Mouse (Mus musculus) urinary bladder, postnatal 14 days (tissue): ENCODE results near the gene Actn1.
A peak's percentile ranks its signal among the peaks of the same experiment; 100 is the strongest.
"Not testable (repeated sequence)": the region's sequence is repeated elsewhere in the genome, so short reads cannot be mapped to it uniquely, and the experiment has no call there.

Source experiments
- DNase-seq: peaks from one replicate; pipeline ENCODE4 v3.0.0; 2021; ENCODE audit warnings: low spot score

The Actn1 gene

GRCm38 (mm10) chr12:80260056-80260743, at the start of gene Actn1:
Gene Actn1 (minus strand): TSS chr12:80260371.
- peak; percentile 88 for DNase-seq

- no peak for DNase-seq
These were observed 47.4 kb upstream of the Actn1 start for GRCm38 (mm10) chr12:80307556-80307955.

- no peak for DNase-seq
These were observed 44.3 kb upstream of the Actn1 start for GRCm38 (mm10) chr12:80304518-80304917.

- DNase-seq, result no peak
These were observed 40.8 kb upstream of the Actn1 start for GRCm38 (mm10) chr12:80300833-80301456.

GRCm38 (mm10) chr12:80298714-80299113, 38.5 kb upstream of the Actn1 start:
- no peak for DNase-seq

- DNase-seq, result no peak
These were observed 31.8 kb upstream of the Actn1 start for GRCm38 (mm10) chr12:80291895-80292435.

GRCm38 (mm10) chr12:80290964-80291363, 30.8 kb upstream of the Actn1 start:
- no peak for DNase-seq

GRCm38 (mm10) chr12:80290483-80290882, 30.3 kb upstream of the Actn1 start:
- no peak for DNase-seq

- DNase-seq, result no peak
These were observed 29.6 kb upstream of the Actn1 start for GRCm38 (mm10) chr12:80289722-80290121.

- DNase-seq, result no peak
These were observed 25.7 kb upstream of the Actn1 start for GRCm38 (mm10) chr12:80285890-80286289.

- not testable (repeated sequence) for DNase-seq
These were observed 24.1 kb upstream of the Actn1 start for GRCm38 (mm10) chr12:80284251-80284650.

- no peak for DNase-seq
These were observed 18.7 kb upstream of the Actn1 start for GRCm38 (mm10) chr12:80278866-80279265.

GRCm38 (mm10) chr12:80277428-80277827, 17.3 kb upstream of the Actn1 start:
- no peak for DNase-seq

- DNase-seq, result no peak
These were observed 15.1 kb upstream of the Actn1 start for GRCm38 (mm10) chr12:80275187-80275820.

- peak; percentile 46 for DNase-seq
These were observed 13.0 kb upstream of the Actn1 start for GRCm38 (mm10) chr12:80273020-80273686.

- DNase-seq, result no peak
These were observed 11.6 kb upstream of the Actn1 start for GRCm38 (mm10) chr12:80271806-80272205.

- DNase-seq, result no peak
These were observed 10.8 kb upstream of the Actn1 start for GRCm38 (mm10) chr12:80270924-80271323.

- DNase-seq, result no peak
These were observed 9.1 kb upstream of the Actn1 start for GRCm38 (mm10) chr12:80269303-80269702.

GRCm38 (mm10) chr12:80267962-80268361, 7.8 kb upstream of the Actn1 start:
- DNase-seq, result no peak

- DNase-seq, result not testable (repeated sequence)
These were observed 4.2 kb upstream of the Actn1 start for GRCm38 (mm10) chr12:80264388-80264787.

GRCm38 (mm10) chr12:80260744-80261695, 849 bp upstream of the Actn1 start:
- DNase-seq, result no peak
